Mouse (Mus musculus) embryo, embryonic 10.5 days (tissue): ENCODE data around the gene Gins2.

Experiments
- DNase-seq: peaks from one replicate; pipeline ENCODE4 v3.0.0-alpha.2; 2015; ENCODE audit warnings: low spot score

Gene Gins2

DNA sequence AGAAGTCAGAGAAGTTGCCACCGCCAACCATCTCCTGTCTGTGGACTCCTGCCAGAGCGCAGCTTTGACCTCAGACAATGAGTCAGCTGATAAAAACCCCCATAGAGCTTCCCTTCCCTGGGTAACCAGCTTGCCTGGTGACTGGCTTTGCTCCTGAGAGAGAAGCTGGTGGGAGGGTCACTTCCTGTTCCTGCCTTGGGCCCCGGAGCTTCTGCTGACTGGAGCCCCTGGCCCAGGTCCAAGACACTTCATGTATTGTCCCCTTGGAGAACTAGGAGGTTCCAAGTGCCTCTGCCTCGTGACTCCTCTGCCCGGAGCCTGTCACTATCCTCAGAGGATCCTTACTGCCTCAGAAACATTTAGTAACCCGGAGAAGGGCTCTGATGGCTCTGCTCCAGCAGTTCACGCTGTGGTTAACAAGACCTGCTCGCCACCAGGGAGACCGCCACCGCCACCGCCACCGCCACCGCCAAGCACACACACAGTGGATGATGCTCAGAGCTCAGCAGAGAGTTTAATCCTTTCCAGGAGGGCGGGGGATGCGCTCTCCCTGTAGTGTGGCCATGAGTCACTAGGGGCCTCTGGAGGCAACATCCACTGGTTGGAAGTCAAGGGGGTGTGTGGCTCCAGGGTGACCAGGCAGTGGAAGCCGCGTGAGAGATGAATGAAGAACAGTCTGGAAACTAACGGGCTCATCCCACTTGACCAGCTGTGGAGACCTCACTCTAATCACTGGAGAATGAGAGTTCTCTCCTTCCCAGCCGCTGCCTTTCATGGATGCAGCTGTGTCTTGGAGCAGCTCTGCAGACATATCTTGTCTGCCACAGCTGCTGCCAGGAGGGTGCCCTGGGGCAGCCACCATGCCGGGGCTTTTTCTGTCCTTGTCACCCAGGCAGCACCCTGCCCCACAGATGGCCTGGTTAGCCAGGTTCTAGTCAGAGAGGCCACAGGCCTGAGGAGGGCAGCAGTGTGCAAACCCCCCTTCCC lies 25.0 kb downstream of the Gins2 start:
- peak; percentile 68 for DNase-seq

- DNase-seq = peak; percentile 68
These were observed 25.8 kb downstream of the Gins2 start for GRCm38 (mm10) chr8:120563348-120563724.

- no peak for DNase-seq
These were observed 26.3 kb downstream of the Gins2 start for GRCm38 (mm10) chr8:120562680-120563347.

DNA sequence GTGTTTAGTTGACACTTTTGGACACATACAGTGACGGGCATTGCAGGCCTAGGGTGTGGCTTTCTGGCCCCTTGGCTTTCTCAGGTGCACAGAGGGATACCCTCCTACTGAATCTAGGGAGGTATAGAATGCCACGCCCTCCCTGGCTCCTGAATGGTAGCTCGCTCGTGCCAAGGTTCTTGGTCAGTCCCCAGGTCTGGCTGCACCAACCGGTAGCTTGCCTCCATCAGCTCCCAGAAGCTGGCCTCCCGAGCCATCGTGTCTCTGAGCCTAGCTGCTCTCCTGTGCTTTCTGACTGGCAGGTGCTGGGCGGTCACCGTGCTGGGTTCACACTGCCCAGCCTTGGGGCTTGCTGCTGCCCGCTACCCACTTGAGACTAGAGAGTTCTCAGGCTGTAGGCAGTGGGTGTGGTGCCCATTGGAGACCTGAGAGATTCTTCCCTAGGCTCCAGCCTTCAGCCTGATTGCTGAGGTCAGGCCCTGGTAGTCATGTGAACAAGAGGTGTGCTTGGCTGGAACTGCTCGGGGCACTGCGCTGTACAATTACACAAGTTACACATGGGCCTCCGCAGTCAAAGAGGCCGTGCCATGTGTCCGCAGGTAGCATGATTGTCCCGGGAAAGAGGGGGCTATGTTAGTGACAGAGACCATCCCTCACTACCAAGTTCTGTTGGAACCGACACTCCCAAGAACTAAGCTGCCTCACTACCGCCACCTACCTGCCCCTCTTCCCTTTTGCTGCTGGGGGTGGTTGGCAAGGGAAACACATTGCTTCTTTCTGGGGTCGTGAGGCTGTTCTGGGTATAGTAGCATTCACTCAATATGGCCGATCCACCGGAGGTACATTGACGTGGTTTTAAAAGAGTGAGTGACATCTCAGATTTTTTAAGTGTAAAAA lies 27.3 kb downstream of the Gins2 start:
- DNase-seq = peak; percentile 54

GRCm38 (mm10) chr8:120560535-120560934 lies 28.6 kb downstream of the Gins2 start:
- no peak for DNase-seq

DNA sequence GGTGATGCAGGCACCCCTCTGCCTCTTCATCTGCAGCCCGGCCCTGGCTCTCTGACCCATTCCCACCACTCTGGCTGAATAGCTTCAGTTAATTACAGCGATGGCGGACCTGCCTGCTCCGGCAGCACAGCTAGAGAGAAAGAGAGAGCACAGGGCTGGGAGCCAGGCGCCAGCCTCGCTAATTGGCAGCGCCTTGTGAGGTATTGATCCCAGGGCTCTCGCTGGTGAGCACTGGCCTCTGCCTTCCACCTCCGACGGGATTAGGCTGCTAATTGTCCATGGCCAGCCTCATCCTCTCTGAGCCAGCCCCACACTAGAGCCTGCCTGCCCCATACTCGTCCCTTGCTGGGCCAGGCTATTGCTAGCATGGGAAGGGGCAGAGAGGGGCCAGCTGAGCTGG lies 29.4 kb downstream of the Gins2 start:
- DNase-seq = peak; percentile 59

- DNase-seq = no peak
These were observed 30.9 kb downstream of the Gins2 start for GRCm38 (mm10) chr8:120558162-120558561.

DNA sequence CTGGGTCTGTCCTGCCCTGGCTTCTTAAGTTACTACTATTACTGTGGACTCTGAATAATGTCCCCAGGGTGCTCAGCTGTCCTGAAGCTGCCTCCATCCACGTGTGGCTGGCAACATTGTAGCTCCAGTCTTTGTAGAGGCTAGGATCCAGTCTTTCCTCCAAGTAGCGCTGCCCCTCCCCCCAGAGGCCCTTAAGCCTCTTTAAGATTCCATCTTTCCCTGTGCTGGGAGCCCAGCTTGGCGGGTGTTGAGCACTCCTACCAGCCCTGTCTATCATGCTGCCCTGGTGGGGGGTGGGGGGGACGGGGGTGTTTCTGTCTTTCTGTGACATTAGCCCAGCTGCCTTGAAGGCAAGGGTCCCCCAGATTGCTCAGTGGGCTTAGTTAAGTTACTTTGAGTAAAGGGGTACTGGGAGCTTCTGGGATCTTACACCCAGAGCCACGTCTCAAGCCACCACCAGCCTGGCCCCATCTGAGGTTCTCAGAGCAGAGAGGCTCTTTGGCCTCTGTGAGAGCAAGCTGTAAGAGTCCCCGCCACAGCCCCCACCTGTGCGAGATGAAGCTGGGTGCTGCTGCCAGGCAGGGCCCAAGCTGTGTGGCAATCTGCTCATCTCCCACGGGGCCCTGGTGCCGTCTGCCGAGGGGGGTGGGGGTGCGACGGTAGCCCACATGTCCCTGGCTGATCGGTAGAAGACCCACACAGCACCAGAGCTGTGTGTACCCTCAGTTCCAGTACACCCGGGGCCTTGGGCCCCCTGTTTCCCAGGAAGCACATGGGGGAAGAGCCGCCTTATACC lies 31.7 kb downstream of the Gins2 start:
- DNase-seq = peak; percentile 53

GRCm38 (mm10) chr8:120556198-120556892 lies 32.8 kb downstream of the Gins2 start:
- DNase-seq = no peak

GRCm38 (mm10) chr8:120554466-120555039 lies 34.6 kb downstream of the Gins2 start:
- no peak for DNase-seq

DNA sequence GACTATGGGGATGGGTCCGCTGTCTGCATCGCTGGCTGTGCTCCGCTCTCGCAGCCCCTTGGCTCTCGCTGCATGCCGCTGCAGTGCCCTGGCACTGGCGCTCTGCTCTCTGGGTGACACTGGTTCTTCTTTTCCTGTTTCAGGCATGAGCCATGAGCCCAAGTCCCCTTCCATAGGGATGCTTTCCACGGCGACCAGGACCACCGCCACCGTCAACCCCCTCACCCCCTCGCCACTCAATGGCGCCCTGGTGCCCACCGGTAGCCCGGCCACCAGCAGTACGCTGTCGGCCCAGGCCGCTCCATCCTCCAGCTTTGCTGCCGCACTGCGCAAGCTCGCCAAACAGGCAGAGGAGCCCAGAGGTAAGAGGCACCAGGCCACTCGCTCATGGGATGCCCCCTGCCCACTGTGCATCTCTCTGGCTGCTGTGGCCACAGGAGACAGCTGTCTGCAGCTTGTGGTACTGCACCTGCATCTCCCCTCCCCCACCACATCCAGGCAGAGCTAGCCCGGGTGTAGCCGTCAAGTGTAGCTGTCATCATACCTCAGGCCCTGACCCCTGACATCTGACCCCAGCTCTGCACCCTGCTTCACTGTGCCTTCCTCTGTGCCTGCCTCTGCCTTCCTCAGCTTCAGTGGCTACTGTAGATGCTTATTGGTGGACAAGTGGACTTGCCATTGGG lies 35.5 kb downstream of the Gins2 start:
- DNase-seq = no peak

GRCm38 (mm10) chr8:120552509-120552908 lies 36.6 kb downstream of the Gins2 start:
- DNase-seq = no peak

DNA sequence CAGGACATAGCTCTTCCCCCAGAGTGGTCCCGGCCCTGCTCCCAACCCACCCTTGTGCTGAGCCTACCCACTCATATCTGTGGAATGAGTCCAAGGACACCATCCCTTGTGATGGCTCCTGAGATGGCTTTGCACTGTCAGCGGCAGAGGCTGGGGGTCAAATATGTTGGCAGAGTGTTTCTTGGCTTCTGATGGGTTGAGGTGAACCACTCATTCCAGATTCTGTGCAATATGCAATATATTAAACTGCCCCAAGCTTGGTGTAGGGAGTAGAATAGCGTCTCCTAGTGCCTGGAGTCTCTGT lies 37.5 kb downstream of the Gins2 start:
- no peak for DNase-seq

- no peak for DNase-seq
These were observed 38.0 kb downstream of the Gins2 start for GRCm38 (mm10) chr8:120550937-120551676.

DNA sequence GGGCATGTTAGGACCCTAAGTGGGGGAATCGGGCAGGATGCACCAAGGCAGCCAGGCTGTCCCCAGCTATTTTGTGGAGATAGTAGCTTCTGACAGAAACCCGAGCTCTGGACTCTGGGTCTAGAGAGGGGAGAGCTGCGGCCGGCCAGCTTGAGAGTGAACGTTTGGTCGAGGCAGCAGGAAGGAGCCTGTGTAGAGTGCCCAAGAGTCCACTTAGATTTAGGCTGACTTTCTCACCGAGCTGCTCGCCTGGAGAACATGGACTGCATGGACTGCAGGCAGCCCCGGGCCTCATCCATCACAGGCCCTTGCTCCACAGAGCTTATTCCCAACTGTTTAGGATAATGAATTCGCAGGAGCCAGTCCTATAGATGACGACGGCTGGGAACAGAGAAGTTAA lies 38.7 kb downstream of the Gins2 start:
- no peak for DNase-seq

GRCm38 (mm10) chr8:120549922-120550321 lies 39.2 kb downstream of the Gins2 start:
- DNase-seq = no peak

DNA sequence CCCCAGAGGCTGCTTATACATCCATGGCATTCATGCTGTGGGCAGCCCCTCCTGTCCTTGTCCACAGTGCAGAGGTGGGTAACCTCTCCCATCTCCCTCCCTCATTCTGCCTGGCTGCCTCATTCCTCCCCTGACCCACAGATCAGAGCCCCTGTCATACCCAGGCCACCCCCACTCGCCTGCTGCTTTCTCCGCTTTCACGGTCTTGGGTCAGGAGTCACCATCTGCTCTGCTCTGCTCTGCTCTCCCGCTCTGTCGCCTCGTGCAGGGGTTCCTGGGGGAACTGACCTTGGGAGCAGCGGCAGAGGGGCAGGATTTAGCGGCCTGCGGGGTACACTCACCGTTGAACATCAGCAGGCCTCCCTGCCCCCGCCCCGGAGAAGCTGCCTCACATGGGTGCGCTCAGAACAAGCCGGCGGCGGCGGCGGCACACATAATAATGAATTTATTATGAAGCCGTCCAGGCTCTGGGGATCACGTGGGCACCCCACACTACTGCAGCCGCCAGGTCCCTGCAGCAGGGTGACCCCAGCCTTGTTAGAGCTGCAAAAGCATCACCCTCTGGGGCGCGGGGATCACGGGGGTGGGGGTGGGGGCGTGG lies 39.7 kb downstream of the Gins2 start:
- DNase-seq = peak; percentile 81

GRCm38 (mm10) chr8:120548313-120548761 lies 40.8 kb downstream of the Gins2 start:
- DNase-seq = no peak

DNA sequence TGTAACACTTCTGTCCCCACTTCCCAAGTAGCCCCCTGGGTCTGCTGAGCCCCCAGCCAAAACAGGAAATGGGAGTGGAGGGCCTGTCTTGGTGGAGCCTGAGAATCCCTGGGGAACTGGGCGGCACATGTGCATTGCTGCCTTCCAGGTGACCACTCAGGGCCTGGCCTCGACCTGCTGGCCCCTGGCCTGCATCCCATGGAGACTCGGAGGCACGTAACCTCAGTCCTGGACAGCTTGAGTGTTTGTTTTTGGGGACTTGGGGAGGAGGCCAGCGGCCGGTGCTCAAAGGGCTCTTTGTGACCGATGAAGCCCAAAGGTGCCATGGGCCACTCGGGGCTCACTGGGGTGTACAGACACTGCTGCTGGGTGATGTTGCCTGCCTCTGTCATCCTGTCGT lies 41.5 kb downstream of the Gins2 start:
- DNase-seq = no peak
